Mouse (Mus musculus): ENCODE measurements at regions not wholly inside any gene's neighbourhood (a gene's known extent, or its start where the extent isn't known, plus 50 kb on each side); places are given as distances from the start of the nearest gene placed in this dataset.

DNA sequence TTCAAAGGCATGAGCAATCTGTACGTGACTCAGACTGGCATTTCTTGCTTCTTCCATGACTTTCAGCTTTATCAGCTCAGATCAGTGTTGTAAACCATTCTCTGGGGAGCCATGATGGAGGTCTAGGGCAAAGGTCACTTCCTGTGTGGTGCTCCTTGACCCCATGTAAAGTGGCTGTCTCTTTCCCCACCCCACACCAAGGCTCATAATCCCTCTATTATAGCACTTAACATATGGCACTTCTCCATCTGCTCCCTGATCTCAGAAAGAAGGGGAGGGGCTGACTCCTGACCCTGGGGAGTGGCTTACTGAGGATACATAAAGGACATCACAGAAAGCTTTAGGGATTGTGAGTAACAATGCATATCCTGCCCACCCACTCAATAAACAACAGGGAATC, 623.1 kb downstream of the Efnb2 start:
- Histone ChIP-seq H3K27ac (no peak overlapping the region), H3K9me3 (replicated peaks) (no peaks in the 10 kb centered on the region), H3K4me1 (replicated peaks) (no peaks in the 10 kb centered on the region), H3K27me3 (no peaks in the 10 kb centered on the region), H3K4me3 (no peak overlapping the region), H3K9ac (no peak overlapping the region), H3K36me3 (no peaks in the 10 kb centered on the region), H3K4me2 (no peak overlapping the region)
- ATAC-seq (replicated peaks; ENCODE audit: insufficient number of reproducible peaks, insufficient read depth, low FRiP score, low read depth): no peak
- 75% methylated on average over 1 of the region's 1 CpGs for WGBS

DNA sequence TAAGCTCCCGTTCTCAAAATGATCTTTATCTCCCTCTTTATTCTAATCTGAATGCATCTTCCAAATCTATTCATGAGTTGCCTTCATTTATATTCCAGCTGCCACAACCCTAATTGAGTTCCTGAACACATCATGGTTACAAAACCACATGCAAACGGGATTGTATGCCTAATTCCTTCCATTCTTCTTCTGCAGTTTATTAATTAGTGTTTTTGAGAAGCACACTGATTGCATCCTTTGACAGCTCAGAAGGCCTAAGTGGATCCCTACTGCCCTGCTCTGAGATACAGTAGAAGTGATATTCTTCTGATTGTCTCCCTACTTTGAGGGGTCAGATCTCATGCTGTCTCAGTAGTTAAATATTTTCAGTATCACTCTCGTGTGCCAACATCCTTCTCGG, 649.9 kb downstream of the Efnb2 start:
- Histone ChIP-seq H3K9ac (no peak overlapping the region), H3K27ac (no peak overlapping the region), H3K4me2 (no peak overlapping the region), H3K27me3 (no peaks in the 10 kb centered on the region), H3K36me3 (no peaks in the 10 kb centered on the region), H3K4me3 (no peak overlapping the region), H3K9me3 (replicated peaks) (no peaks in the 10 kb centered on the region), H3K4me1 (replicated peaks) (no peaks in the 10 kb centered on the region)
- no peak for ATAC-seq (replicated peaks; ENCODE audit: insufficient number of reproducible peaks, insufficient read depth, low FRiP score, low read depth)
- 70% methylated on average over 4 of the region's 4 CpGs for WGBS

DNA sequence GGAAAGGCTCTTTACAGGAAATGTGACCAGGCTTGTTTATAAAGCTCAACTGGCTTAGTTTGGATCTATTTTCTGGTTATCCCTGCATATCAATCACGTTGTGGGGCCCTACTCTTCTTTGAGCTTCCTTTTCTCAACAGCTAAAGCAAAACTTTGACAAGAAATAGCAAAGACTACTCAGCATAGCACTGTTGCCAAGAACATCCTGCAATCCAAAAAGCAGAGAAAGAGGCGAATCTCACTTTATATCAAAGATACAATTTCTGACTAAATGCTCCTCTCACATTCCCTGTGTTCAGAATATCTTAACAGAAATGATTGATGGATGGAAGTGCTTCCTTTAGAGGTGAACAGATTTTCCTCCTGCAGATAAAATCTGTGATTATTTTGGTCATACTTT, 666.1 kb downstream of the Efnb2 start:
- no peaks in the 10 kb centered on the region for H3K27me3 ChIP-seq
- 56% methylated on average over 2 of the region's 2 CpGs for WGBS
- H3K4me2 ChIP-seq: no peak overlapping the region
- H3K9me3 ChIP-seq (replicated peaks): no peaks in the 10 kb centered on the region
- H3K4me1 ChIP-seq (replicated peaks): no peaks in the 10 kb centered on the region
- no peak overlapping the region for H3K27ac ChIP-seq
- H3K4me3 ChIP-seq: no peak overlapping the region
- H3K9ac ChIP-seq: no peak overlapping the region
- H3K36me3 ChIP-seq: no peaks in the 10 kb centered on the region
- no peak for ATAC-seq (replicated peaks; ENCODE audit: insufficient number of reproducible peaks, insufficient read depth, low FRiP score, low read depth)

- Histone ChIP-seq H3K4me3 (no peak overlapping the region), H3K9me3 (replicated peaks) (no peaks in the 10 kb centered on the region), H3K4me2 (no peak overlapping the region), H3K27me3 (no peaks in the 10 kb centered on the region), H3K9ac (no peak overlapping the region), H3K27ac (no peak overlapping the region), H3K36me3 (no peaks in the 10 kb centered on the region), H3K4me1 (replicated peaks) (no peaks in the 10 kb centered on the region)
- no peak for ATAC-seq (replicated peaks; ENCODE audit: insufficient number of reproducible peaks, insufficient read depth, low FRiP score, low read depth)
- 91% methylated on average over 3 of the region's 3 CpGs for WGBS
Observed at GRCm38 (mm10) chr8:7988820-7989219, 672.2 kb downstream of the Efnb2 start.

DNA sequence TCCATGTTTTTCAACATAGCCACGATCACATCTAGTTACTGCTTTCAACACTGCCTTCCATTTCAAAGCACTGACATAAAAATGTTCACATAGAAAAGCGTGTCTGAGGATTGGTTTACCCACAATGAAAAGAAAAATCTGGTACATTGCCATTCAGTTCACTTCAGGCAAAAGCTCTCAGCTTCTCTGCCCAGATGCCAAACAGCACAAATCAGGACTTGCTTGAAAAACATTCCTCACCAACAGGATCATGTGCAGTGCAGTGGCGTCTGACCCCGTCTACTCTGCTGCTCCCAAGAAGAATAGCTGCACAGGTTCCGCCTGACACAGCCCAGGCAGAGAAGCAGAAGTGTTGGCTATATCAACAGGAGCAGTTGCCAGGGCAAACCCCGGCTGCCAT, 684.0 kb downstream of the Efnb2 start:
- Histone ChIP-seq H3K9me3 (replicated peaks) (no peaks in the 10 kb centered on the region), H3K4me3 (no peak overlapping the region), H3K9ac (no peak overlapping the region), H3K36me3 (no peaks in the 10 kb centered on the region), H3K4me1 (replicated peaks) (no peaks in the 10 kb centered on the region), H3K4me2 (no peak overlapping the region), H3K27me3 (no peaks in the 10 kb centered on the region), H3K27ac (no peak overlapping the region)
- ATAC-seq (replicated peaks; ENCODE audit: insufficient number of reproducible peaks, insufficient read depth, low FRiP score, low read depth): no peak
- 55% methylated on average over 6 of the region's 6 CpGs for WGBS

GRCm38 (mm10) chr8:7973791-7974190, 687.3 kb downstream of the Efnb2 start:
- 85% methylated on average over 4 of the region's 4 CpGs for WGBS
- ATAC-seq (replicated peaks; ENCODE audit: insufficient number of reproducible peaks, insufficient read depth, low FRiP score, low read depth): no peak

DNA sequence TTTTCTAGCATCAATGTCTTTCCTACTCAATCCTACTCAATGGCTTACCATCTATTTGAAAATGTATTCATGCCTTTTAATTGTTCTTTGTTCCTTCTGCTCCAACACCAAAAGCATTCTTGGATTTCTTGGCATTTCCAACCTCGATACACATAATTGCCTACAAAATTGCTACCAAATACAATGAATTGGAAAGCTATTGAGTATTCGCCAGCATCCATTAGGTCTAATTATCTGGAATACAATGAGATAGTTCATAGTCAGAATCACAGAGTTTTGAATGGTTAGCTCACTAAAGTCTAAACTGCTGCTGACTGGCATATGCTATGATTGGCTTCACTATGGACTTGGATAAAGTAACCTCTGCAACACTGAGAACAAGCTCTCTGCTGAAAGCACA, 696.8 kb downstream of the Efnb2 start:
- H3K27me3 ChIP-seq: no peaks in the 10 kb centered on the region
- no peak overlapping the region for H3K4me2 ChIP-seq
- no peaks in the 10 kb centered on the region for H3K4me1 ChIP-seq (replicated peaks)
- no peak for ATAC-seq (replicated peaks; ENCODE audit: insufficient number of reproducible peaks, insufficient read depth, low FRiP score, low read depth)
- H3K4me3 ChIP-seq: no peak overlapping the region
- no peaks in the 10 kb centered on the region for H3K9me3 ChIP-seq (replicated peaks)
- 89% methylated on average over 2 of the region's 2 CpGs for WGBS
- H3K9ac ChIP-seq: no peak overlapping the region
- H3K36me3 ChIP-seq: no peaks in the 10 kb centered on the region
- H3K27ac ChIP-seq: no peak overlapping the region

More at GRCm38 (mm10) chr8:7973791-7974190, 687.3 kb downstream of the Efnb2 start:
- H3K4me1 ChIP-seq (replicated peaks): no peaks in the 10 kb centered on the region
- H3K4me2 ChIP-seq: no peak overlapping the region
- H3K9me3 ChIP-seq (replicated peaks): no peaks in the 10 kb centered on the region
- H3K36me3 ChIP-seq: no peaks in the 10 kb centered on the region
- H3K9ac ChIP-seq: no peak overlapping the region
- H3K4me3 ChIP-seq: no peak overlapping the region
- H3K27ac ChIP-seq: no peak overlapping the region
- H3K27me3 ChIP-seq: no peaks in the 10 kb centered on the region

DNA sequence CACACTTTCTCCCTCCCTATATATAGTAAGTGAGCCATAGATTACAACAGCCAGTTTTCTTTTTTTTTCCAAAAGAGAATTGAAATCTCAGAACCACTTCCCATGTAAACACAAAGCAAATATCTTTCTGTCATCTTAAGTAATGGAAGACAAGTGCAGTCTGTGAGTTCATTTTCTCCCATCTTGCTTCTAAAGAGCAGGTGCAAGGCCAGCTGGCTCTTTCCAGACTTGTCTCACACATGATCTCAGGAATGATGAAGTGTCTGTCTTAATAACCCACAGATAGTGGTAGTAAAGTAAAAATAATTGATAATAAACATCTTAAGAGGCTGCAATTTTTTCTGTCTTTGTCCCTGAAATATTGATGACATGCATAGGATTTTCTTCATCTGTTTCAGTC, 704.3 kb downstream of the Efnb2 start:
- no peak overlapping the region for H3K4me3 ChIP-seq
- no peaks in the 10 kb centered on the region for H3K36me3 ChIP-seq
- H3K4me1 ChIP-seq (replicated peaks): no peaks in the 10 kb centered on the region
- H3K27ac ChIP-seq: no peak overlapping the region
- ATAC-seq (replicated peaks; ENCODE audit: insufficient number of reproducible peaks, insufficient read depth, low FRiP score, low read depth): no peak
- no peak overlapping the region for H3K9ac ChIP-seq
- no peak overlapping the region for H3K4me2 ChIP-seq
- H3K27me3 ChIP-seq: no peaks in the 10 kb centered on the region
- no peaks in the 10 kb centered on the region for H3K9me3 ChIP-seq (replicated peaks)

DNA sequence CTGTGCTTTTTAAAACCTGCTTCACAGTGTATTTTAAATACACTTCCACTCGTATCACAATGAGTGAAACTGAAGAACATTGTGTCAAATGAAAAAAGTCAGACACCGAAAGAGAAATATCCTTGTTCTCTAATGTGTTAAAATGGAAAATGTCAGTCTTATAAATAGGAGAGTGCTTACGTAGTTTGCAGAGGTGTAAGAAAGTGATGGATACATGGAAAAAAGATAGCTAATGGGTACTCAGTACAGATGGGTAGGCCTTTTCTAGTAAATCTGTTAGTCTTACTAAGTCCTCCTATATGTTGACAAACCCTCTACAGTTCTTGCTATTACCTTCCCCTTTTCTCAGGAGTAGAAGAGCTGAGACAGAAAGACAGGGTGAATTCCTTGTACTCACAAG, 706.2 kb downstream of the Efnb2 start:
- H3K36me3 ChIP-seq: no peaks in the 10 kb centered on the region
- H3K9ac ChIP-seq: no peak overlapping the region
- no peak overlapping the region for H3K4me2 ChIP-seq
- no peak for ATAC-seq (replicated peaks; ENCODE audit: insufficient number of reproducible peaks, insufficient read depth, low FRiP score, low read depth)
- H3K27me3 ChIP-seq: no peaks in the 10 kb centered on the region
- 82% methylated on average over 3 of the region's 3 CpGs for WGBS
- H3K4me3 ChIP-seq: no peak overlapping the region
- no peak overlapping the region for H3K27ac ChIP-seq
- H3K9me3 ChIP-seq (replicated peaks): no peaks in the 10 kb centered on the region
- no peaks in the 10 kb centered on the region for H3K4me1 ChIP-seq (replicated peaks)

DNA sequence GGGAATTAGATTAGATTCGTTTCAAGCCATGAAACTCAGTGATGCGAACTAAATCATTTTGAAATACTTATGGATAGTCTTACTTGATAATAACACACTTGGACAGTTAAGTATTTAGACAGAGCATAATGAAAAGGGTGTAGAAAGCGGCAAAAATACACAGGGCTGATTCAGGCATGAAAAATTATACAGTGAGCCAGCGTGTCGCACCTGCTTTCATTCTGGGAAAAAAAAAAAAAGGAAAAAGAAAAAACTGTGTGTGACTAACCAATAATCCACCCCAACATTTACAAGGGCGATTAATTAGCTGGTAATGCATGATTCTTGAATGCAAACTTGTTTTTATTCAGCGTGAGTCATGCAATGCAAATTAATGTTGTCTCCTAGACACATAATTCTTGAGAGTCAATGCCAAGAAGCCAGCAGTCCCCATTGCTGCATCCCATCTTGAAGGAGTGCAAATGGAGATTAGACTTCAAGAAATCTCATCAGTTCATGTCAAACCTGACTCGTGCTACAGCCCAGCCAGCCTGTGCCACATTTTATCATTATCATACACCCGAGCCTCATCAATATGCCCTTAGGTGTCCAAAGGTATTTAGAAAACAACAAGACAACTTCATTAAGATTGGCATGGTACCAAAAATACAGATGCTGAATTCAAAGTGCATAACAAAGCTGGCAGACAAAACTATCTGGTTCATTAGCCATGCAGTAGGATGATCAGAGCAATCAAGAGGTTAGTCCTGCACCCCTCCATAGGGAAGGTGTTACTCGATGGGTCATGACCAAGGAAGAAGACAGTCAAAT, 714.9 kb downstream of the Efnb2 start:
- Histone ChIP-seq H3K36me3 (no peaks in the 10 kb centered on the region), H3K9ac (no peak overlapping the region), H3K4me3 (no peak overlapping the region), H3K4me2 (no peak overlapping the region), H3K9me3 (replicated peaks) (no peaks in the 10 kb centered on the region), H3K27ac (no peak overlapping the region), H3K4me1 (replicated peaks) (no peaks in the 10 kb centered on the region), H3K27me3 (no peaks in the 10 kb centered on the region)
- 82% methylated on average over 10 of the region's 10 CpGs for WGBS
- no peak for ATAC-seq (replicated peaks; ENCODE audit: insufficient number of reproducible peaks, insufficient read depth, low FRiP score, low read depth)

GRCm38 (mm10) chr8:7936596-7936995, 724.4 kb downstream of the Efnb2 start:
- no peaks in the 10 kb centered on the region for H3K9me3 ChIP-seq (replicated peaks)
- ATAC-seq (replicated peaks; ENCODE audit: insufficient number of reproducible peaks, insufficient read depth, low FRiP score, low read depth): no peak
- no peak overlapping the region for H3K4me3 ChIP-seq
- no peak overlapping the region for H3K9ac ChIP-seq
- no peak overlapping the region for H3K27ac ChIP-seq
- no peaks in the 10 kb centered on the region for H3K36me3 ChIP-seq
- H3K4me1 ChIP-seq (replicated peaks): no peaks in the 10 kb centered on the region
- WGBS: 87% methylated on average over 2 of the region's 2 CpGs
- no peak overlapping the region for H3K4me2 ChIP-seq
- H3K27me3 ChIP-seq: no peaks in the 10 kb centered on the region

GRCm38 (mm10) chr8:7919416-7919815, 741.6 kb downstream of the Efnb2 start:
- H3K9me3 ChIP-seq (replicated peaks): no peaks in the 10 kb centered on the region
- no peak overlapping the region for H3K27ac ChIP-seq
- no peaks in the 10 kb centered on the region for H3K4me1 ChIP-seq (replicated peaks)
- ATAC-seq (replicated peaks; ENCODE audit: insufficient number of reproducible peaks, insufficient read depth, low FRiP score, low read depth): no peak
- H3K9ac ChIP-seq: no peak overlapping the region
- no peak overlapping the region for H3K4me2 ChIP-seq
- 65% methylated on average over 8 of the region's 8 CpGs for WGBS
- H3K36me3 ChIP-seq: no peaks in the 10 kb centered on the region
- no peaks in the 10 kb centered on the region for H3K27me3 ChIP-seq
- H3K4me3 ChIP-seq: no peak overlapping the region

All from heart, embryonic 15.5 days (tissue).